Mouse (Mus musculus): Measurements from ENCODE around the gene Atp5g1. TPM values are rescaled to one million over a fixed set of nuclear protein-coding genes. Genes with fewer than 3 reads are reported as not detected.

Atp5g1 gene
- total RNA-seq, 2 experiments from 2014 or later, result 328 to 333 TPM

DNA sequence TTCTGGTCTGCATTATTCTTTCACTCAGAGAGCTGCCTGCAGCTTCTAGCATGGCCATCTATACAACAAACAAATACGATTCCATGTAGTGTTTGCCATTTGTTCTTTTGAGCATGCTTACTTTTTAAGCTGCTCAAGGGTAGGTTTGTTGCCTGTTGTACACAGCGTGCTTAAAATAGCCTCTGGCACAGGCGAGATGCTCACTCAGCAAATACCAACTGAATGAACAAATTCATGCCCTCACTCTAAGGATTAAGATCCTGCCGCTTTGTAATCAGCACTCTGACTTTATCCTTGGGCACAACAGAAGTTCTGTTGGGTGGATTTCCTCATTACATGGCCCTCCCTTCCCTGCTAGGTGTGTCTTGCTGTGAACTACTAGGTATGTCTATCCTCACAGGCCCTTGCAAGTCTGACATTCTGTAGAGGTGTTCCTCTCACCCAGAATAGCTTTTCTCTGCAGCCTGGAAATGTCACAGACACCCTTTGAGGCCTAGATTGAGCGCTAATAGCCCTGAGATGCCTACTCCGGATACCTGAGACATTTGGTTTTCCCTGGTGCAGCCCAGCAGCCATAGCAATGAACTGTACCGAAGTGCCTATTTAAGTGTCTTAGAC lies 17.3 kb upstream of the Atp5g1 start:
- no peak overlapping the region for H3K4me3 ChIP-seq
- DNase-seq (ENCODE audit: extremely low spot score in 1 of 2, low spot score in 2 of 2), result no peak
- TF ChIP-seq CTCF (IDR thresholded peaks at IDR 0.05), result no peak
- intact Hi-C loops (cut with DNase I), result loop anchor here (1.0 kb wide), 2 partner anchors 35 to 143 kb away; no protein-coding TSS in a partner anchor
- no peak overlapping the region for H3K27ac ChIP-seq

DNA sequence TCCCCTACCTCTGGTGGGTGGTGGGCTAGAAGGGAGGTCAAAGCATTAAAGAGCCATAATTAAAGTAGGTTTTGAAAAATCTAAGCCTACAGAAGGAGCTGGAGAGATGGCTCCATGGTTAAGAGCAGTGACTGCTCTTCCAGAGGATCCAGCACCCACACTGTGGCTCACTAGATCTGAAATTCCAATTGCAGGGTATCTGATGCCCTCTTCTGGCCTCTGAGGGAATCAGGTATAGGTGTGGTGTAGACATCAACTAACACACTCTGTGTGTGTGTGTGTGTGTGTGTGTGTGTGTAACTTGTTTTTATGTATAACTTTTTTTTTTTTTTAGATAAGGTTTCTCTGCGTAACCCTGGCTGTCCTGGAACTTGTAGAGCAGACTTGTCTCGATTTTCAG lies 15.6 kb upstream of the Atp5g1 start:
- intact Hi-C loops (cut with DNase I), result no loop called here

DNA sequence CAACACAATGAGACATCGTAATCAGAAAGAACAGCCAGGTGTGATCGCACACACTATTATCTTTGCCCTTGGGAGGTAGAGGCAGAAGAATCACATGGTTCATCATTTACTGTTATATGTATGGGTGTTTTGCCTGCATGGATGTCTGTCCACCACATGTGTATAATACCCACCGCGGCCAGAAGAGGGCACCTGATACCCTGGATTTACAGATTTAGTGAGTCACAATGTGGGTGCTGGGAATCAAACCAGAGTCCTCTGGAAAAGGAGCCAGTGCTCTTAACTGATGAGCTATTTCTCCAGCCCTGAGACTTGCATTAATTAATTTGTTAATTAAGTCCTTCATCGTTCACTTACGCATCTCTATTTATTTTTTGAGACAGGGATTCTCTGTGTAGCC lies 12.5 kb upstream of the Atp5g1 start:
- TF ChIP-seq CTCF (IDR thresholded peaks at IDR 0.05), result no peak; the same call in 1 of the 2 replicates
- intact Hi-C loops (cut with DNase I), result no loop called here
- Histone ChIP-seq H3K4me3 (no peak overlapping the region), H3K27ac (no peak overlapping the region)
- no peak for DNase-seq (ENCODE audit: extremely low spot score in 1 of 2, low spot score in 2 of 2)

More for the DNA sequence above, 15.6 kb upstream of the Atp5g1 start:
- DNase-seq (ENCODE audit: extremely low spot score in 1 of 2, low spot score in 2 of 2), result no peak
- H3K4me3 ChIP-seq, result no peak overlapping the region
- peak; percentile 23 for TF ChIP-seq CTCF (IDR thresholded peaks at IDR 0.05)
- no peak overlapping the region for H3K27ac ChIP-seq

DNA sequence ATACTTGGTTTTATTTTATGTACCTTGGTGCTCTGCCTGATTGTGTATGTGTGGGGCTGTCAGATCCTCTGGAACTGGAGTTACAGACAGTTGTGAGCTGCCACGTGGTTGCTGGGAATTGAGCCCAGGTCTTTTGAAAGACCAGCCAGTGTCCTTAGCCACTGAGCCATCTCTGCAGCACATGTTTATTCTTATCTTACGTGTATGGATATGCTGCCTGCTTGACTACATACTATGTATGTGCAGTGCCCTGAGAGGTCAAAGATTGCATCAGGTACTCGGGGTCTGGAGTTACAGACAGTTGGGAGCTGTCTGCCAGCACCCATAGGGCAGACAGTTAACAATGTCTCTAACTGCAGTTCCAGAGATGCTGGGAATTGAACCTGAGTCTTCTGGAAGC lies 7.2 kb upstream of the Atp5g1 start:
- intact Hi-C loops (cut with DNase I), result no loop called here
- no peak overlapping the region for H3K4me3 ChIP-seq
- TF ChIP-seq CTCF (IDR thresholded peaks at IDR 0.05), result no peak
- H3K27ac ChIP-seq, result no peak overlapping the region
- no peak for DNase-seq (ENCODE audit: extremely low spot score in 1 of 2, low spot score in 2 of 2)

DNA sequence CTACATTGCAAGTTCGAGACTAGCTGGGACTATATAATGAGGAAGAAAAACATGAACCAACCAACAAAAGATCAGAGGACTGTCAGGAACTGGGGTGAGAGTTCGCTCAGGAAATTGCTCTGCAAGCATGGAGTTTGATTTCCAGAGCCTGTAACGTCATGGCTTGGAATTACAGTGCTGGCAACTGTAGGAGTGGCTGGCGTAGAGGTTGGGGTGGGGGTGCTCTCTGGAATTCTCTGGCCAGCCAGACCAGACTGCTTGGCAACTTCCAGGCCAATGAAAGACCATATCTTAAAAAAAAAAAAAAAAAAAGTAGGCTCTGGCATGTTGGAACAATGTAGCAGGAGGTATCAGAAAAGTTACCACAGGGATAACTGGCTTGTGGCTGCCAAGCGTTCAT lies 5.3 kb upstream of the Atp5g1 start:
- no peak for TF ChIP-seq CTCF (IDR thresholded peaks at IDR 0.05)
- DNase-seq (ENCODE audit: extremely low spot score in 1 of 2, low spot score in 2 of 2), result no peak
- no peak overlapping the region for H3K27ac ChIP-seq
- intact Hi-C loops (cut with DNase I), result no loop called here
- H3K4me3 ChIP-seq, result no peak overlapping the region

DNA sequence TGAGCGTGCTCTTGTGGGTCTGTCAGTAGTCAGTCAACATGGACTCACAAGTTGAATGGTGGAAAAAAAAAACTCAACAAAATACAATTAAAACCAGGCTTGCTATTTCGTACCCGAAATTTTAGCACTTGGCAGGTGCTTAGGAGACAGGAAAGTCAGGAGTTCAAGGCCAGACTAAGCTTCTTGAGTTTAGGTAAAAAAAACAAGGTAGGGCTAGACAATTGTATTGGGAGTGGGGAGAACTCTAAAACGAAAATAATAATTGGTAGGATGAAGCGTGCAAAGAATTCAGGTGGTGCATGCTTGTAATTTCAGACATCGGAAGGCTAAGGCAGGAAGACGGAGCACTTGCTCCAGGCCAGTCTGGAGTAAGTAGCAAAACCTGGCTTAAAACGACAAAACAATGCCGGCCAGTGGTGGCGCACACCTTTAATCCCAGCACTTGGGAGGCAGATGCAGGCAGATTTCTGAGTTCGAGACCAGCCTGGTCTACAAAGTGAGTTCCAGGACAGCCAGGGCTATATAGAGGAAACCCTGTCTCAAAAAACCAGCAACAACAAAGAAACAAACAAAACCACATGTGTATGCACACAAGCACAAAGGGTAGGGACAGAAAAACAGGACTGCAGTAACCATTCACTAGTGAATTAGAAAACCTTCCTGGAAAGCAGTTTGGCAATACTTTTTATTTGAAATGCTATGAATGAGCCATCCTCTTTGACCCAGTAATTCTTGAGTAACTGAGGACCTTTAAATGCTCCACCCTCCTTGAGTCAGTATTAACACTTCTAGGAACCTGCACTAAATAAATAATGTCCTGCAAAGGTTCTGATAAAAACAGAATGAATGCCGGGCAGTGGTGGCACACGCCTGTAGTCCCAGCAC lies 993 bp upstream of the Atp5g1 start:
- no peak for TF ChIP-seq CTCF (IDR thresholded peaks at IDR 0.05)
- intact Hi-C loops (cut with DNase I), result loop anchor here (1.0 kb wide), 1 partner anchor 218 kb away; no protein-coding TSS in a partner anchor
- peak overlapping the region; percentile 41 for H3K4me3 ChIP-seq
- H3K27ac ChIP-seq, result peak overlapping the region; percentile 85
- no peak for DNase-seq (ENCODE audit: extremely low spot score in 1 of 2, low spot score in 2 of 2)

DNA sequence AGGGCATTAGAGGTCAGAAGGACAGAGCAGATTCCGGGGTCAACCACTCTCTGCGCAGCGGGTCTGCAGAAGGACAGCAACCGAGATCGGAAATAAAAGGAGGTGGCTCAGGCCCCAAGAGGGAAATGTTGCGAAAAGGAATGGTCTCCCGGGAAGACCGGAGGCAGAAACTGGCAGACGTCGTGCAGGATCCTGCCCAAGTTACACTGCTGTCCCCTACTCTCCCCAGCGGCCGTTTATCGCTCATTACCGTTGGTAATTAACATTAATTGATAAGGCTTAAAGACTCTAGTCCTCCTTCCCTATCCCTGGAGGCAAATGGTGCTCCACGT lies 327 bp downstream of the Atp5g1 start:
- intact Hi-C loops (cut with DNase I), result loop anchor here (1.0 kb wide), 1 partner anchor 10 kb away; the partner anchor contains the start of gene Ube2z
- no peak for TF ChIP-seq CTCF (IDR thresholded peaks at IDR 0.05)
- Histone ChIP-seq H3K27ac (peak overlapping the region; percentile 93), H3K4me3 (peak overlapping the region; percentile 74)
- DNase-seq (ENCODE audit: extremely low spot score in 1 of 2, low spot score in 2 of 2), result no peak

DNA sequence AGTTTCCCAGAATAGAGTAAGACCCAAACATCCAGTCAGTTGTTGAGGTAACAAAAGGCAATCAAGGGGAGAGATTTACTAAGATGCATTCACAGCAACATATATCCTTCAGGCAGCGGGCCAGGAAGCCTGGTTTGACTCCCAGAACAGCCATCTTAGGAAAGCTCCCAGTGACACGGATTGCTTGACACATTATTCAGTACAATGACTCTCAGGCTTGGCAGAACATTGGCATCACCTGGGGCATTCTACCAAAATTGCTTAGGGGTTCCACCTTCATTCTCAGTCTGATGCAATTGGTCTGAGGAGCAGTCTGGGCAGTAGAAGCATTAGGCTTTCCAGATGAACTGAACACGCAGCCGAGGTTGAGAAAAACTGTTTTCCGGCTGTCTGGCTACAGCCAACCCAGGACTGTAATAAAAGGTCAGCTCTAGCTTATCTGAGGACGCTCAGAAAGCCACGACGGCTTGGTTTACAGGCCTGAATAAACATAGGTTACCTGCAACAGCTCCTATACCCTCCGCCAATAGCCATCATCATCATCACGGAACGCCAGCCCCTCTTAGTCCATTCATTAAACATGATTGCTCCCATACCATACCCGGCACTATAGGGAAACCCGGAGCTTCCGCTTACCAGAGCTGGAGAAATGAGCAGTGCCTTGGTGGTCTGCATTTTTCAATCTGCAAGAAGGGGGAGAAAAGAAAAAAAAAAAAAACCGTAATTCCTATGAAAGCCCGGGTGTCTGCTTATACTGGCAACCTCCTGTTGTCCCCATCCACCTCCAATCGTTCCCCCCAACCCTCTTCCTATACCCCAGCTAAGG lies 906 bp downstream of the Atp5g1 start:
- Histone ChIP-seq H3K27ac (peak overlapping the region; percentile 93), H3K4me3 (peak overlapping the region; percentile 74)
- TF ChIP-seq CTCF (IDR thresholded peaks at IDR 0.05), result no peak
- peak in 1 of 2 experiments; percentile 20 for DNase-seq (ENCODE audit: extremely low spot score in 1 of 2, low spot score in 2 of 2)
- intact Hi-C loops (cut with DNase I), result loop anchor here (1.0 kb wide), 1 partner anchor 9 kb away; the partner anchor contains the start of gene Ube2z

DNA sequence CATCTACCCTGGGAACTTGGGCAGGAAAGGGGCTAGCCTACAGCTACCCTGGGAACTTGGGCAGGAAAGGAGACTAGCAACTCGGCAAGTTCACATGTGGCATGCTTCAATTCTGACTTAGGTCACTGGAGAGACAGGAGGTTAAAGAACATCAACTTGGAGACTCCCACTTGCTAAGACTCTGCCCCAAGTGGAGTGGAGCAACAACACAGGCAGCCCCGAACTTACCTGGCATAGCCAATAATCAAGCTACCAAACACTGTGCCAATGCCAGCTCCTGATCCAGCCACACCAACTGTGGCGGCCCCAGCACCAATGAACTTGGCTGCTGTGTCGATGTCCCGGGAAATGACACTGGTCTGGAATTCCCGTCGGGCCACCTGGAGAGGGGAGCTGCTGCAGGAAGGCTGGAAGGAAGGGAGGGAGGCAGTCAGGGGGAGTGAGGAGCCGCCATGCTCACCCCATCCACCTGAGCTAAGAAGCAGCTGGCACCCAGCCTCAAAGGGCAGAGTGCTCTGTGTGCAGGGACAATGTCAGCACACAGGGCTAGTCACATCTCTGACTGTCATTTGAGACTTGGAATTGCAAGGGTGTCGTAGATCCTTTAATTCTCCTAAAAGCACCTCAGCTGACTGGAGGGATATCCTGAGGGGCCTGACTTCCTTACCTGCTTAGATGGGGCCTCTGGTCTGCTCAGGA lies 2.0 kb downstream of the Atp5g1 start:
- intact Hi-C loops (cut with DNase I), result no loop called here
- TF ChIP-seq CTCF (IDR thresholded peaks at IDR 0.05), result no peak; the same call in 1 of the 2 replicates
- no peak overlapping the region for H3K27ac ChIP-seq

DNA sequence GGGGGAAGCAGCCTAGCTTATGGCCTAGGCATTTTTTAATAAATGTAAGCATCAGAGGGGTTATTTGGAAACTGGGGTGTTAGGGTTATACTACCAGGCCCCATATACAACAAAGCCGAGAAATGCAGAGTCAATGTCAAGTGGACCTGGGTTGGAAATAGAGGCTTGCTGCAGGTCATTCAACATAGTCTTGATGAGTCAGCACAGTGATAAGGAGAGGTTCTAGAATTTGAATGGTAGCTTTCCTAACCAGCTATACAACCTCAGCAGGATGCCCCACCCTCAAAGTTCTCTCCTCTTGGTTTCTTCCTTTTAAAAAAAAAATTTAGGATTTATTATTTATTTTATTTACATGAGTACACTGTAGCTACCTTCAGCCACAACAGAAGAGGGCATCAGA lies 4.5 kb downstream of the Atp5g1 start:
- DNase-seq (ENCODE audit: extremely low spot score in 1 of 2, low spot score in 2 of 2), result no peak
- no peak for TF ChIP-seq CTCF (IDR thresholded peaks at IDR 0.05)
- H3K4me3 ChIP-seq, result no peak overlapping the region
- intact Hi-C loops (cut with DNase I), result no loop called here
- no peak overlapping the region for H3K27ac ChIP-seq

More for the DNA sequence above, 2.0 kb downstream of the Atp5g1 start:
- DNase-seq (ENCODE audit: extremely low spot score in 1 of 2, low spot score in 2 of 2), result no peak
- peak overlapping the region; percentile 74 for H3K4me3 ChIP-seq

DNA sequence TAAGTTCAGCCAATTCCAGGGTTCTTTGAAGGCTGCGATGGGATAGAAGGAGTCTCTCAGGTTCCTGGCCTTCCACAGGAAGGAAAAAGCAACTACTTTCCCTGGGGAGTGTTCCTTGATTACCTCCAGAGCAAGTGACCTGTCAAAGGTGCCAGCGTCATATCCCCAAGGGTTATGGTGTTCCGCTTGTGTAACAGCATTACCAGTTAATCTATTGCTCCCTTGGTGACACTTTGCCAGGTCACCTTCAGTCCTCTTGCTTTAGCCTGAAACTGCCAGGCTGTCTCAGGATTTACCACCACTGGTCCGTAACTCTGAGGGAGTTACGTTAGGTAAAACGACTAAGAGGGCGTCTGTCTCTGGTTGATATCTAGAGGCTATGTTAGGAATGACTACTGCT lies 5.1 kb downstream of the Atp5g1 start:
- no peak for TF ChIP-seq CTCF (IDR thresholded peaks at IDR 0.05)
- no peak for DNase-seq (ENCODE audit: extremely low spot score in 1 of 2, low spot score in 2 of 2)
- intact Hi-C loops (cut with DNase I), result no loop called here
- no peak overlapping the region for H3K27ac ChIP-seq
- no peak overlapping the region for H3K4me3 ChIP-seq

Measured in left cerebral cortex, adult 2 months (tissue).